Mouse (Mus musculus): Measurements from ENCODE around the gene Nip7. TPM values are rescaled to one million over a fixed set of nuclear protein-coding genes. Genes with fewer than 3 reads are reported as not detected.
"Not testable (repeated sequence)": the region's sequence is repeated elsewhere in the genome, so short reads cannot be mapped to it uniquely, and the experiment has no call there.

Nip7 gene
- polyA plus RNA-seq (2015; fragmentation: Nextera tagmentation; extraction: Ambion mirVana): 80.0 and 80.4 TPM in 2 replicates

- Histone ChIP-seq H3K4me3 (replicated peaks) (peak within 1 kb of the TSS; percentile 100), H3K9ac (peak within 1 kb of the TSS; percentile 91), H3K27me3 (no peaks in the 10 kb centered on the region), H3K4me1 (peaks cover 23% of the 10 kb centered on the region), H3K36me3 (peaks cover 54% of the 10 kb centered on the region), H3K4me2 (replicated peaks) (peak within 1 kb of the TSS; percentile 73), H3K9me3 (replicated peaks) (no peaks in the 10 kb centered on the region), H3K27ac (replicated peaks) (peak within 1 kb of the TSS; percentile 77)
- ATAC-seq (ENCODE audit: insufficient number of reproducible peaks, low FRiP score, low TSS enrichment, low read depth): peak; percentile 94
- under 1% methylated on average over 88 of the region's 88 CpGs for WGBS
Measured at GRCm38 (mm10) chr8:107056076-107056972, at the start of gene Nip7, which contains the start of gene Cog8. TSS of gene Nip7 (plus strand) at chr8:107056877. TSS of gene Cog8 (minus strand) at chr8:107056689.

- H3K9ac ChIP-seq: no peak overlapping the region
- H3K4me1 ChIP-seq: no peaks in the 10 kb centered on the region
- 87% methylated on average over 3 of the region's 3 CpGs for WGBS
- no peak overlapping the region for H3K4me2 ChIP-seq (replicated peaks)
- H3K9me3 ChIP-seq (replicated peaks): no peaks in the 10 kb centered on the region
- peaks cover 59% of the 10 kb centered on the region for H3K36me3 ChIP-seq
- no peaks in the 10 kb centered on the region for H3K27me3 ChIP-seq
- no peak overlapping the region for H3K27ac ChIP-seq (replicated peaks)
- no peak for ATAC-seq (ENCODE audit: insufficient number of reproducible peaks, low FRiP score, low TSS enrichment, low read depth)
- H3K4me3 ChIP-seq (replicated peaks): no peak overlapping the region
Measured at GRCm38 (mm10) chr8:107007795-107008194, 48.9 kb upstream of the Nip7 start.

- ATAC-seq (ENCODE audit: insufficient number of reproducible peaks, low FRiP score, low TSS enrichment, low read depth): no peak
- Histone ChIP-seq H3K9ac (no peak overlapping the region), H3K4me1 (no peaks in the 10 kb centered on the region), H3K4me3 (replicated peaks) (no peak overlapping the region), H3K9me3 (replicated peaks) (no peaks in the 10 kb centered on the region), H3K27ac (replicated peaks) (no peak overlapping the region), H3K4me2 (replicated peaks) (no peak overlapping the region), H3K27me3 (no peaks in the 10 kb centered on the region), H3K36me3 (peaks cover 42% of the 10 kb centered on the region)
- 71% methylated on average over 2 of the region's 2 CpGs for WGBS
Measured at GRCm38 (mm10) chr8:107012666-107013065, 44.0 kb upstream of the Nip7 start.

- no peak overlapping the region for H3K9ac ChIP-seq
- H3K27ac ChIP-seq (replicated peaks): no peak overlapping the region
- no peak for ATAC-seq (ENCODE audit: insufficient number of reproducible peaks, low FRiP score, low TSS enrichment, low read depth)
Measured at GRCm38 (mm10) chr8:107014915-107015314, 41.8 kb upstream of the Nip7 start.

GRCm38 (mm10) chr8:107023479-107023878 lies 33.2 kb upstream of the Nip7 start:
- H3K4me3 ChIP-seq (replicated peaks): no peak overlapping the region
- H3K9me3 ChIP-seq (replicated peaks): no peaks in the 10 kb centered on the region
- no peaks in the 10 kb centered on the region for H3K4me1 ChIP-seq
- no peak overlapping the region for H3K9ac ChIP-seq
- H3K4me2 ChIP-seq (replicated peaks): no peak overlapping the region
- H3K36me3 ChIP-seq: no peaks in the 10 kb centered on the region
- WGBS: 88% methylated on average over 8 of the region's 8 CpGs
- no peak overlapping the region for H3K27ac ChIP-seq (replicated peaks)
- no peaks in the 10 kb centered on the region for H3K27me3 ChIP-seq
- ATAC-seq (ENCODE audit: insufficient number of reproducible peaks, low FRiP score, low TSS enrichment, low read depth): no peak

More at GRCm38 (mm10) chr8:107014915-107015314, 41.8 kb upstream of the Nip7 start:
- Histone ChIP-seq H3K36me3 (peaks cover 29% of the 10 kb centered on the region), H3K27me3 (no peaks in the 10 kb centered on the region), H3K4me3 (replicated peaks) (no peak overlapping the region), H3K4me2 (replicated peaks) (no peak overlapping the region), H3K4me1 (no peaks in the 10 kb centered on the region), H3K9me3 (replicated peaks) (no peaks in the 10 kb centered on the region)
- 93% methylated on average over 1 of the region's 1 CpGs for WGBS

GRCm38 (mm10) chr8:107029310-107029709 lies 27.4 kb upstream of the Nip7 start:
- Histone ChIP-seq H3K4me3 (replicated peaks) (no peak overlapping the region), H3K9me3 (replicated peaks) (no peaks in the 10 kb centered on the region), H3K4me2 (replicated peaks) (no peak overlapping the region), H3K36me3 (no peaks in the 10 kb centered on the region), H3K27me3 (no peaks in the 10 kb centered on the region), H3K9ac (no peak overlapping the region), H3K27ac (replicated peaks) (no peak overlapping the region), H3K4me1 (peaks cover 18% of the 10 kb centered on the region)
- WGBS: 69% methylated on average over 3 of the region's 3 CpGs
- ATAC-seq (ENCODE audit: insufficient number of reproducible peaks, low FRiP score, low TSS enrichment, low read depth): no peak

- Histone ChIP-seq H3K27me3 (no peaks in the 10 kb centered on the region), H3K9me3 (replicated peaks) (no peaks in the 10 kb centered on the region), H3K36me3 (no peaks in the 10 kb centered on the region), H3K4me1 (peaks cover 18% of the 10 kb centered on the region), H3K27ac (replicated peaks) (no peak overlapping the region; the same call in 1 of the 2 replicates), H3K9ac (no peak overlapping the region), H3K4me3 (replicated peaks) (no peak overlapping the region), H3K4me2 (replicated peaks) (no peak overlapping the region)
- 60% methylated on average over 5 of the region's 5 CpGs for WGBS
- no peak for ATAC-seq (ENCODE audit: insufficient number of reproducible peaks, low FRiP score, low TSS enrichment, low read depth)
Measured at GRCm38 (mm10) chr8:107030058-107030457, 26.6 kb upstream of the Nip7 start.

GRCm38 (mm10) chr8:107030650-107031576 lies 25.8 kb upstream of the Nip7 start, which contains the start of gene Vps4a:
TSS of gene Vps4a (plus strand) at chr8:107031222.
- Histone ChIP-seq H3K4me1 (peaks cover 18% of the 10 kb centered on the region), H3K4me2 (replicated peaks) (peak within 1 kb of the TSS; percentile 72), H3K9ac (peak within 1 kb of the TSS; percentile 93), H3K4me3 (replicated peaks) (peak within 1 kb of the TSS; percentile 96), H3K36me3 (no peaks in the 10 kb centered on the region), H3K27ac (replicated peaks) (peak within 1 kb of the TSS; percentile 89), H3K27me3 (no peaks in the 10 kb centered on the region), H3K9me3 (replicated peaks) (no peaks in the 10 kb centered on the region)
- WGBS: 4% methylated on average over 66 of the region's 66 CpGs
- peak; percentile 94 for ATAC-seq (ENCODE audit: insufficient number of reproducible peaks, low FRiP score, low TSS enrichment, low read depth)

- H3K4me1 ChIP-seq: peaks cover 18% of the 10 kb centered on the region
- H3K4me3 ChIP-seq (replicated peaks): peak overlapping the region; percentile 96
- WGBS: under 1% methylated on average over 32 of the region's 40 CpGs
- H3K9me3 ChIP-seq (replicated peaks): no peaks in the 10 kb centered on the region
- H3K27me3 ChIP-seq: no peaks in the 10 kb centered on the region
- peak overlapping the region; percentile 72 for H3K4me2 ChIP-seq (replicated peaks)
- peaks cover 5% of the 10 kb centered on the region for H3K36me3 ChIP-seq
- peak overlapping the region; percentile 93 for H3K9ac ChIP-seq
- peak overlapping the region; percentile 89 for H3K27ac ChIP-seq (replicated peaks)
- ATAC-seq (ENCODE audit: insufficient number of reproducible peaks, low FRiP score, low TSS enrichment, low read depth): no peak; the same call in 1 of the 2 replicates
Measured at GRCm38 (mm10) chr8:107031577-107032090, 25.0 kb upstream of the Nip7 start.

- 91% methylated on average over 2 of the region's 2 CpGs for WGBS
- not testable (repeated sequence) for H3K9me3 ChIP-seq (replicated peaks); H3K27me3 ChIP-seq; H3K4me2 ChIP-seq (replicated peaks); H3K9ac ChIP-seq; ATAC-seq (ENCODE audit: insufficient number of reproducible peaks, low FRiP score, low TSS enrichment, low read depth); H3K27ac ChIP-seq (replicated peaks); H3K4me3 ChIP-seq (replicated peaks)
- Histone ChIP-seq H3K36me3 (peaks cover 13% of the 10 kb centered on the region), H3K4me1 (peaks cover 18% of the 10 kb centered on the region)
Measured at GRCm38 (mm10) chr8:107033609-107034008, 23.1 kb upstream of the Nip7 start.

- Histone ChIP-seq H3K36me3 (peaks cover 32% of the 10 kb centered on the region), H3K4me1 (peaks cover 18% of the 10 kb centered on the region), H3K4me3 (replicated peaks) (no peak overlapping the region), H3K27ac (replicated peaks) (no peak overlapping the region), H3K27me3 (no peaks in the 10 kb centered on the region), H3K9ac (no peak overlapping the region), H3K4me2 (replicated peaks) (no peak overlapping the region), H3K9me3 (replicated peaks) (no peaks in the 10 kb centered on the region)
- WGBS: 93% methylated on average over 3 of the region's 3 CpGs
- no peak for ATAC-seq (ENCODE audit: insufficient number of reproducible peaks, low FRiP score, low TSS enrichment, low read depth)
Measured at GRCm38 (mm10) chr8:107035641-107036040, 21.0 kb upstream of the Nip7 start.

All from embryonic facial prominence, embryonic 15.5 days (tissue).